Comparison of ENCODE assay signal across 17 mouse cellular contexts in genomic region chr1:23004882-23005281, GRCm38 (mm10).
A peak's percentile ranks its signal among the peaks of the same experiment; 100 is the strongest.
DNase-seq lines count a peak whose midpoint lies in the region; ATAC-seq and TF ChIP-seq lines count a peak whose summit lies in the region.
"Had no signal": no experiment of that assay in that cellular context is flagged by ENCODE, and none has a peak within 500 bp of the region (broad histone marks: within the 10 kb centered on the region; RNA-seq: fewer than 3 reads in every experiment).

No protein-coding gene starts in this region.

- WGBS in forebrain, embryonic 16.5 days: 65% methylated on average over 5 of the region's 5 CpGs

- no peaks in the 10 kb centered on the region for H3K9me3 ChIP-seq in forebrain, embryonic 16.5 days (ENCODE audit: control insufficient read depth, low read length)
- H3K9me3 ChIP-seq: embryonic facial prominence, embryonic 13.5 days; heart, embryonic 12.5 days; hindbrain, embryonic 10.5 days; intestine, embryonic 15.5 days; kidney, embryonic 15.5 days had no signal

- TF ChIP-seq CTCF in layer of hippocampus, adult 2 months (conservative IDR thresholded peaks at IDR 0.05): no peak

- H3K36me3 ChIP-seq in forebrain, embryonic 16.5 days (ENCODE audit: control insufficient read depth, insufficient read depth): no peaks in the 10 kb centered on the region
- H3K36me3 ChIP-seq: embryonic facial prominence, embryonic 13.5 days; heart, embryonic 12.5 days; hindbrain, embryonic 10.5 days; intestine, embryonic 15.5 days; kidney, embryonic 15.5 days had no signal

- peak overlapping the region; percentile 41; the same call in 1 of the 2 replicates for H3K27ac ChIP-seq in layer of hippocampus, adult 2 months
- H3K27ac ChIP-seq in forebrain, embryonic 16.5 days (ENCODE audit: low read length): no peak overlapping the region
- H3K27ac ChIP-seq: embryonic facial prominence, embryonic 13.5 days; heart, adult 2 months; hindbrain, embryonic 10.5 days; hindbrain, embryonic 14.5 days; intestine, embryonic 15.5 days; kidney, embryonic 15.5 days had no signal

- peak; percentile 22 to 36 for DNase-seq in cerebellum, postnatal 25 days
- no peak for DNase-seq in layer of hippocampus, adult 2 months (ENCODE audit: low spot score in 2 of 2)
- no peak for DNase-seq in layer of hippocampus, postnatal 25 days (ENCODE audit: extremely low spot score in 1 of 2, low spot score in 1 of 2)
- no peak for DNase-seq in kidney, adult 11 months
- DNase-seq: adrenal gland, adult 2 months; adrenal gland, postnatal 25 days; gastrocnemius, postnatal 10 days; heart, adult 2 months; kidney, adult 2 months had no signal

- H3K4me2 ChIP-seq in forebrain, embryonic 16.5 days (ENCODE audit: low read length): no peak overlapping the region
- H3K4me2 ChIP-seq: embryonic facial prominence, embryonic 13.5 days; heart, embryonic 12.5 days; hindbrain, embryonic 14.5 days; intestine, embryonic 15.5 days; kidney, embryonic 15.5 days had no signal

- no peak for ATAC-seq in cerebellum, adult (ENCODE audit: insufficient number of reproducible peaks, low FRiP score, low TSS enrichment)
- peak; percentile 82 for ATAC-seq in forebrain, embryonic 16.5 days
- ATAC-seq: intestine, embryonic 15.5 days had no signal

- H3K4me3 ChIP-seq in layer of hippocampus, adult 2 months: no peak overlapping the region
- H3K4me3 ChIP-seq in forebrain, embryonic 16.5 days (replicated peaks; ENCODE audit: low read length): no peak overlapping the region
- H3K4me3 ChIP-seq: embryonic facial prominence, embryonic 13.5 days; heart, adult 2 months; heart, embryonic 12.5 days; hindbrain, embryonic 10.5 days; intestine, embryonic 15.5 days; kidney, embryonic 15.5 days had no signal

- H3K27me3 ChIP-seq in forebrain, embryonic 16.5 days (replicated peaks; ENCODE audit: control insufficient read depth, insufficient read depth, low read length): no peaks in the 10 kb centered on the region
- H3K27me3 ChIP-seq: embryonic facial prominence, embryonic 13.5 days; heart, embryonic 12.5 days; intestine, embryonic 15.5 days; kidney, embryonic 15.5 days had no signal

- no peak overlapping the region for H3K9ac ChIP-seq in forebrain, embryonic 16.5 days (replicated peaks; ENCODE audit: low read depth, low read length)
- H3K9ac ChIP-seq: embryonic facial prominence, embryonic 13.5 days; heart, embryonic 12.5 days; hindbrain, embryonic 14.5 days; intestine, embryonic 15.5 days; kidney, embryonic 15.5 days had no signal

- 0 out of 2 replicates have a peak, but pooled peaks cover 5% of the 10 kb centered on the region for H3K4me1 ChIP-seq in forebrain, embryonic 16.5 days (replicated peaks; ENCODE audit: control insufficient read depth, insufficient read depth, low read length)
- H3K4me1 ChIP-seq: embryonic facial prominence, embryonic 13.5 days; heart, embryonic 12.5 days; hindbrain, embryonic 10.5 days; intestine, embryonic 15.5 days; kidney, embryonic 15.5 days had no signal

Comparison
In these comparisons a context has a peak if more than half of its experiments do, and no peak if none do; other contexts are left out.
1. DNase-seq: peak in cerebellum, postnatal 25 days (2 of 2); none in layer of hippocampus, adult 2 months (0 of 2), layer of hippocampus, postnatal 25 days (0 of 2) and kidney, adult 11 months (single experiment).